Mouse (Mus musculus) lung, postnatal 0 days (tissue): ENCODE results near the gene Nav1. TPM values are rescaled to one million over a fixed set of nuclear protein-coding genes. Genes with fewer than 3 reads are reported as not detected.

Experiments
- ATAC-seq: fragments of 200-750 bp; cut with Nextera tagmentation; 2 replicates; pipeline ENCODE4 v1.8.0; 2017; ENCODE audit warnings: moderate library complexity
- DNase-seq: peaks from one replicate; pipeline ENCODE4 v3.0.0-alpha.2; 2016; ENCODE audit warnings: low spot score
- H3K27ac ChIP-seq: fragments of 300-500 bp; sonication (generic); 2 replicates; pipeline ENCODE4 v1.5.1; 2014; ENCODE audit warnings: antibody characterized with exemption, mild to moderate bottlenecking, low read length, mixed read lengths
- H3K27me3 ChIP-seq: fragments of 300-500 bp; sonication (generic); replicated peaks from 2 replicates; pipeline ENCODE4 v1.6.1; 2014; ENCODE audit warnings: low read length, mixed read lengths; ENCODE audit not compliant: insufficient read depth
- H3K36me3 ChIP-seq: fragments of 300-500 bp; sonication (generic); 2 replicates; pipeline ENCODE4 v1.6.1; 2014; ENCODE audit warnings: low read length, mixed read lengths; ENCODE audit not compliant: insufficient read depth
- H3K4me1 ChIP-seq: fragments of 300-500 bp; sonication (generic); 2 replicates; pipeline ENCODE4 v1.6.1; 2014; ENCODE audit warnings: antibody characterized with exemption, low read depth, low read length, mixed read lengths; ENCODE audit not compliant: insufficient read depth
- H3K4me2 ChIP-seq: fragments of 300-500 bp; sonication (generic); replicated peaks from 2 replicates; pipeline ENCODE4 v1.6.1; 2014; ENCODE audit warnings: low read depth, mild to moderate bottlenecking, low read length, moderate library complexity, mixed read lengths
- H3K4me3 ChIP-seq: fragments of 300-500 bp; sonication (generic); 2 replicates; pipeline ENCODE4 v1.5.1; 2014; ENCODE audit warnings: low read depth, low read length
- H3K9ac ChIP-seq: fragments of 300-500 bp; sonication (generic); replicated peaks from 2 replicates; pipeline ENCODE4 v1.6.1; 2014; ENCODE audit warnings: low read depth, mild to moderate bottlenecking
- H3K9me3 ChIP-seq: fragments of 300-500 bp; sonication (generic); 2 replicates; pipeline ENCODE4 v1.6.1; 2016; ENCODE audit warnings: low read length, mixed read lengths
- CTCF ChIP-seq: IDR thresholded peaks from 2 replicates; pipeline ENCODE4 v1.5.1; 2016; ENCODE audit warnings: antibody characterized with exemption, mild to moderate bottlenecking
- EP300 ChIP-seq: IDR thresholded peaks from 2 replicates; pipeline ENCODE4 v1.6.1; 2016; ENCODE audit warnings: antibody characterized with exemption, mild to moderate bottlenecking, control low read depth
- whole genome bisulfite sequencing: fragments of 180-500 bp; shearing (Covaris S2); extraction: QIAGEN DNeasy Blood & Tissue Kit; methylation state at CpG from one replicate; pipeline ENCODE4 v1.1.7; 2014; 5-methylcytosine and 5-hydroxymethylcytosine counted together
- polyA plus RNA-seq: library from polyadenylated mRNA; unstranded; fragments of >200 nt; fragmentation: Nextera tagmentation; extraction: Ambion mirVana; gene quantifications from 2 replicates; pipeline ENCODE4 v1.2.1, GENCODE M21; 2015

Nav1 gene
- polyA plus RNA-seq, 1 experiment from 2014 or later = 5.7 TPM

DNA sequence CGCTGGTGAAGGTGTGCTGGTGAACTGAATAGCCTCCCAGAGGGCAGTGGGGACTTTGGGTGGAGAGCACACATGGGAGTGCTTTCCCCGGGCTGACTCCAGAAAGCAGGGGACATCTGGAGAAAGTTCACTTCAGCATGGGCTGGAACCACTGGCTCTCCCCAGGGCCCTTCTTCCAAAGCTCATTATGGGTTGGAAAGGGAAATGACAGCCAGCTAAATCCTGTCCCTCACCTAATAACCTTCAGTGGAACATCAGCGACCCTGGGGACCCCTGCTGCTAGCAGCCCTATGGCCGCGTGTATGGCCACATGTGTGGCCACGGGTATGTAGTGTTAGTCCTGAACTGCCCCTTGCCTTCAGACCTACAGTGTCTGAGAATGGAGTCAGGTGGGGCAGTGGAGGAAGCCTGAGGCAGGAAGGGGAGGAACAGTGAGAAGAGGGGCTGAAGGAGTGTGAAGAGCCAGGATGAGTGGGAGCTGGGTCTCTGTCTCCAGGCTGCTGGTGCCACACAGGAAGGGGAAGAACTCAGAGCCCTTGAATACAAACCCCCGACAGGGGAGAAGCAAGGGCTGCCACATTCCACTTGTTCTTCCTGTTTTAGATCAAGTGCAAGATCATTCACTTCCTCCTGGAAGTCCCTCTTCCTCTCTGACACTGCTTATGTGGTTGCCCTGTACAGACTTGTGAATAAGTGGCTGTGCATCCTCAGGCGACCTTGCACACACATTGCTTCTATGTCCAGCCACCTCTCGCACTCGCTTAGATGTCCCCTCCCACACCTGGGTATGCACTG, 90.4 kb downstream of the Nav1 start:
- peak; percentile 27 for DNase-seq
- H3K4me1 ChIP-seq = peaks cover 20% of the 10 kb centered on the region
- no peaks in the 10 kb centered on the region for H3K9me3 ChIP-seq
- ATAC-seq = peak; percentile 28
- TF ChIP-seq CTCF = no peak
- TF ChIP-seq EP300 = no peak
- no peaks in the 10 kb centered on the region for H3K36me3 ChIP-seq
- no peak overlapping the region for H3K4me2 ChIP-seq
- no peak overlapping the region for H3K9ac ChIP-seq
- no peak overlapping the region for H3K27ac ChIP-seq
- 51% methylated on average over 10 of the region's 10 CpGs for WGBS
- no peaks in the 10 kb centered on the region for H3K27me3 ChIP-seq
- no peak overlapping the region for H3K4me3 ChIP-seq

DNA sequence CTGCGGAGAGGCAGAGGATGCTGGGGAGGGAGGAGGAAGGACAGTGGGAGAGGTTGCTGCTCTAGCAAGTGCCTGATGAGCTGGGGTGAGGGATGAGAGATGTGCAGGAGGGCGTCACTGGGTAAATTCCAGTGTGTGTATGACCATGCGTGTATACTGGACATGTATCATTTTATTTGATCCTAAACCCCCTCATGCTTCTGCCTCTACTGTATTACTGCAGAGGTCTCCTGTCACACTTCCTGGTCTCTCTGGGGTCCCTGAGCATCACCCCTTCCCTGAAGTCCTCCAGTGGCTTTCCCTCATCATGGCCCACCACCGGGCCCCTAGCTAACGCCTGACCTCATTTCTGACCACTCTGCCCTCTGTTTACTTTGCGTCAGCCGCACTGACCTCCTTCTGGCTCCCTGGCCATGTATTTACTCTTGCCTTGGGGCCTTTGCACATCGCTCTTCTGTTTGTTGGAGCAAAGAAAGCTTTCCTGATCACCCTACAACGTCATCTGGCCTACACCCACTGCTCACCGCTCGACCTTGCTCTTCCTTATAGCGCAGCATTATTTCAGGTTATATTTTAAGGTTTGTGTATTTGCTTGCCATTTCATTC, 91.4 kb downstream of the Nav1 start:
- ATAC-seq (no peak), DNase-seq (no peak)
- H3K4me1 ChIP-seq = peaks cover 20% of the 10 kb centered on the region
- TF ChIP-seq CTCF = no peak
- no peak for TF ChIP-seq EP300
- no peak overlapping the region for H3K27ac ChIP-seq
- no peak overlapping the region for H3K4me3 ChIP-seq
- H3K27me3 ChIP-seq = no peaks in the 10 kb centered on the region
- no peak overlapping the region for H3K9ac ChIP-seq
- no peaks in the 10 kb centered on the region for H3K9me3 ChIP-seq
- WGBS = 43% methylated on average over 12 of the region's 12 CpGs
- no peak overlapping the region for H3K4me2 ChIP-seq
- no peaks in the 10 kb centered on the region for H3K36me3 ChIP-seq

DNA sequence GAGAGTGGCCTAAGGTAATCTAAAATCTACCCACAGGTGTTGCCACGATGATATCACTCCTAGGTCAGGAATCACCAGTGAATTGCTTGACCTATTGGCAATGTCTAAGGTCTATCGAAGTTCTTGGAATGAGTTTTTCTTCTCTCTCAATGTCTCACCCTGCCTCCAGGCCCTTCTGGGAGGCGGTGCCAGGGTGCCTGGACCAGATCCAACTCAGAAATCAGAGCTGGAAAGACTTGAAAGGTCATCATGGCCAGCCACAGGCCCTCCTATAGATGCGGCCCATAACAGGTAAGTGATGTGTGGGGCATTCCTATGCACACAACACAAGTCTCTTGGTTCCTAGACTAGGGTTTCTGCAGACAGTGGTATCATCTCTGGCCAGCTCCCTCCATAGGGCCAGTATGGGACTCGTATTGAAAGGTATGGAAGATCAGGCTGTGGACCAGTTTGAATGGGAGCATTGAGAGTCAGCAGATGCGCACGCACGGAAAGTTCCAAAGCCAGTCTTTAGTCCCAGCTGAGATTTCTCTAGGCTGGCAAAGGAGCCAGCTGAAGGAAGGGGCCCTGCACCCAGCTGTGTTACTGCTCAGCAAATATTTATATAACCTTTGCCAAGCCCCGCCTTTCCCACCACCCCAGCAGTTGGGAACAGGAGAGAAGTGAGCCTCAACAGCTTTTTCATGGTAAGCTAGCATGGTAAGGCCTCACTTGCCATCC, 92.0 kb downstream of the Nav1 start:
- ATAC-seq = peak; percentile 79
- TF ChIP-seq CTCF (no peak), EP300 (no peak)
- Histone ChIP-seq H3K4me1 (peaks cover 20% of the 10 kb centered on the region), H3K4me3 (no peak overlapping the region), H3K4me2 (no peak overlapping the region), H3K36me3 (no peaks in the 10 kb centered on the region), H3K9ac (no peak overlapping the region), H3K27ac (no peak overlapping the region), H3K9me3 (no peaks in the 10 kb centered on the region), H3K27me3 (no peaks in the 10 kb centered on the region)
- WGBS = 29% methylated on average over 9 of the region's 9 CpGs
- DNase-seq = peak; percentile 71

DNA sequence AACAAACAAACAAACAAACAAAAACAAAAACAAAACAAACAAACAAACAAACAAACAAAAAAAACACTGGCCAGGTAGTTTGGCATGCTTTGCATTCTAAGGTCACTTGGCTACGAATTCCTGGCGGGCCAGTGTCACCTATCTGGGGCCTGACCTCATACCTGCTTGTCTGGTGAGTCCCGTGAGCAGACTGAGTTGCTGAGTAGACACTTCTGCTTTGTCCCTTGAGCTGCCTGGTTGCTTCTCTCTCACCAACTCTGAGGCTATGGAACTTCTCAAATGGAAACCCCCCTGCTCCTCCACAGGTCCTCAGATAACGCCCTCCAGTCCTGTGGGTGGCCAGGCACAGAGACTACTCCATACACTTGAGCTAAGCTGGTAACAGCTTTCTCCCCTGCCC, 93.0 kb downstream of the Nav1 start:
- H3K4me2 ChIP-seq = no peak overlapping the region
- no peaks in the 10 kb centered on the region for H3K36me3 ChIP-seq
- H3K27ac ChIP-seq = no peak overlapping the region
- H3K9me3 ChIP-seq = no peaks in the 10 kb centered on the region
- H3K9ac ChIP-seq = no peak overlapping the region
- H3K4me1 ChIP-seq = peaks cover 20% of the 10 kb centered on the region
- H3K4me3 ChIP-seq = no peak overlapping the region
- ATAC-seq (no peak), DNase-seq (no peak)
- no peaks in the 10 kb centered on the region for H3K27me3 ChIP-seq
- no peak for TF ChIP-seq EP300
- no peak for TF ChIP-seq CTCF
- WGBS = 47% methylated on average over 4 of the region's 4 CpGs

DNA sequence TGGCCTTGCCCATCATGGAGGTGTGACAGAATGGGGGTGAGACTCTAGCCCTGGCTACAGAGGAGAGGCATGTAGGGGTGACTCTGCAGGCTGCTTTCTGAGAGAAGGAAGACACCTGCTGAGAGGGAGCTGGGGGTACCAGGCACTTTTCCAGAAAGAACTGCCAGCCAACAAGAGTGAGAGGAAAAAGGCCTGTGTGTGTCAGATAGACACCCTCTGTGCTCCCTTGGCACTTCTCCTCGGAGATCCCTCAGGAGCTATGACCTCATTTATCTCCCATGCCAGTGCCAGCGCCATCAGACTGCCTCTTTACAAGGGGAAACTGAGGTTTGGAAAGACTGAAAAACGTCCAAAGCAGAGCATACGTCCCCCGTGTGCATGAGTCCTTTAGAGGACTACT, 93.6 kb downstream of the Nav1 start:
- 67% methylated on average over 5 of the region's 5 CpGs for WGBS
- Histone ChIP-seq H3K9ac (no peak overlapping the region), H3K4me1 (peaks cover 20% of the 10 kb centered on the region)

DNA sequence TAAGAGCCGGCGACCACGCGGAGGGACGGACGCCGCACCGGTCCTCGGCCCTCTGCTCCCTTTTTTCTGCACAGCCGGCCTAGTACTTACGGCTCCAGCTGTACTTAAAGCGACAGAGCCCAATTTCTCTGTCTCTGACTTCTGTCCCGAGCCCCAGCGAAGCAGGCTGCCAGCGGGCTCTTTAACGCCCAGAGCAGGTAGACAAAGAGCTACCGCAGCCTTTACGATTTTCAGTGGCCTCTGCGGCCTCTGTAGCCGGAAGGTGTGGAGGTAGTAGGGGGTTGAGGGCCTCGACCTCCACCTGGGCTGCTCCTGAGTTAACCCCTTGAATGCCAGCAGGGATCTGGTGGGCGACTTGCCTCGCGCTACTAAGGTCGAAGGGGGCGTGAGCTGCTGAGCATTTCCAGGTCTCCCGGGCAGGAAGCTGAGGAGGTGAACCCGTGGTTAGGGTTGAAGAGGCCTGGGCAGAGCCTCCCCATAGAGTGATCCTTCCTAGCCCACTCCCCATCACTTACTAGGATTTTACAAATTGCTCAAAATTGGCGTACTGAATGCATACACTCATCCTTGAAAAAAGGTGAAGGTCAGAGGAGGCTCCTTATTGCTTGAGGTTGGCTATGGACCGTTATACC, 96.6 kb downstream of the Nav1 start:
- DNase-seq (peak; percentile 80), ATAC-seq (peak; percentile 64)
- Histone ChIP-seq H3K27me3 (no peaks in the 10 kb centered on the region), H3K4me2 (peak overlapping the region; percentile 68), H3K4me1 (peaks cover 7% of the 10 kb centered on the region; the same call in 1 of the 2 replicates), H3K36me3 (no peaks in the 10 kb centered on the region), H3K9ac (0 out of 2 replicates have a peak overlapping the region, but pooled peaks have one; percentile 3), H3K4me3 (peak overlapping the region; percentile 38), H3K9me3 (no peaks in the 10 kb centered on the region), H3K27ac (no peak overlapping the region)
- 17% methylated on average over 30 of the region's 30 CpGs for WGBS
- TF ChIP-seq CTCF = no peak
- no peak for TF ChIP-seq EP300

More for the DNA sequence above, 93.6 kb downstream of the Nav1 start:
- ATAC-seq (no peak), DNase-seq (no peak)
- Histone ChIP-seq H3K9me3 (no peaks in the 10 kb centered on the region), H3K4me3 (no peak overlapping the region), H3K36me3 (no peaks in the 10 kb centered on the region), H3K4me2 (no peak overlapping the region), H3K27ac (no peak overlapping the region), H3K27me3 (no peaks in the 10 kb centered on the region)
- no peak for TF ChIP-seq EP300
- TF ChIP-seq CTCF = no peak
